Mouse (Mus musculus) lung, postnatal 0 days (tissue): ENCODE results near the gene Pvr.

ENCODE experiments used
- CTCF ChIP-seq: IDR thresholded peaks from 2 replicates; pipeline ENCODE4 v1.5.1; 2016; ENCODE audit warnings: antibody characterized with exemption, mild to moderate bottlenecking
- EP300 ChIP-seq: IDR thresholded peaks from 2 replicates; pipeline ENCODE4 v1.6.1; 2016; ENCODE audit warnings: antibody characterized with exemption, mild to moderate bottlenecking, control low read depth

- TF ChIP-seq EP300 (no peak), CTCF (peak; percentile 89)
These were observed 44.8 kb downstream of the Pvr start for GRCm38 (mm10) chr7:19875948-19876682.
